Mouse (Mus musculus) heart, adult 2 months (tissue): ENCODE results near the gene 2410002F23Rik.

Source experiments
- EP300 ChIP-seq: fragments of 200-500 bp; IDR thresholded peaks from 2 replicates; pipeline ENCODE4 v1.6.1; 2011; ENCODE audit warnings: low read depth, low read length, control low read depth; ENCODE audit not compliant: insufficient read depth
- POLR2A ChIP-seq: fragments of 200-500 bp; IDR thresholded peaks from 2 replicates; pipeline ENCODE4 v1.6.1; 2011; ENCODE audit warnings: mild to moderate bottlenecking, low read depth, low read length, control low read depth; ENCODE audit not compliant: insufficient read depth

- no peak for TF ChIP-seq POLR2A
- TF ChIP-seq EP300, result no peak
Measured at GRCm38 (mm10) chr7:44269397-44269796, 22.9 kb downstream of the 2410002F23Rik start.
